Mouse (Mus musculus) splenic B cell, adult 2 months (primary cell): ENCODE results near the gene Scyl3.
A peak's percentile ranks its signal among the peaks of the same experiment; 100 is the strongest.

Experiments
- DNase-seq: peaks from one replicate; pipeline ENCODE4 v3.0.0-alpha.2; 2011; ENCODE audit warnings: low read depth, low spot score
- H3K27me3 ChIP-seq: 2 replicates; pipeline ENCODE4 v1.6.1; 2012; ENCODE audit warnings: mild to moderate bottlenecking, low read length, moderate library complexity, mixed read lengths; ENCODE audit not compliant: control insufficient read depth, poor library complexity, insufficient read depth, severe bottlenecking
- H3K36me3 ChIP-seq: 2 replicates; pipeline ENCODE4 v1.6.1; 2012; ENCODE audit warnings: mild to moderate bottlenecking, low read length, moderate library complexity, mixed read lengths; ENCODE audit not compliant: control insufficient read depth, poor library complexity, insufficient read depth, severe bottlenecking

The Scyl3 gene

GRCm38 (mm10) chr1:163928846-163929245, at the start of gene Scyl3:
Gene Scyl3, plus strand, starts transcription at chr1:163929100.
- DNase-seq = no peak
- Histone ChIP-seq H3K27me3 (no peaks in the 10 kb centered on the region), H3K36me3 (no peaks in the 10 kb centered on the region)

- DNase-seq = no peak
- H3K27me3 ChIP-seq = no peaks in the 10 kb centered on the region
- no peaks in the 10 kb centered on the region for H3K36me3 ChIP-seq
These were observed 39.3 kb upstream of the Scyl3 start for GRCm38 (mm10) chr1:163889629-163890028.

- no peaks in the 10 kb centered on the region for H3K36me3 ChIP-seq
- no peak for DNase-seq
These were observed 35.6 kb upstream of the Scyl3 start for GRCm38 (mm10) chr1:163893294-163893693.

GRCm38 (mm10) chr1:163893774-163894527, 34.9 kb upstream of the Scyl3 start:
- DNase-seq = no peak

More at GRCm38 (mm10) chr1:163893294-163893693, 35.6 kb upstream of the Scyl3 start:
- no peaks in the 10 kb centered on the region for H3K27me3 ChIP-seq

GRCm38 (mm10) chr1:163898291-163898764, 30.6 kb upstream of the Scyl3 start:
- no peak for DNase-seq
- Histone ChIP-seq H3K27me3 (no peaks in the 10 kb centered on the region), H3K36me3 (no peaks in the 10 kb centered on the region)

More at GRCm38 (mm10) chr1:163893774-163894527, 34.9 kb upstream of the Scyl3 start:
- H3K27me3 ChIP-seq = no peaks in the 10 kb centered on the region
- no peaks in the 10 kb centered on the region for H3K36me3 ChIP-seq

- Histone ChIP-seq H3K36me3 (no peaks in the 10 kb centered on the region), H3K27me3 (no peaks in the 10 kb centered on the region)
- peak; percentile 3 for DNase-seq
These were observed 29.3 kb upstream of the Scyl3 start for GRCm38 (mm10) chr1:163899575-163899974.

- no peaks in the 10 kb centered on the region for H3K27me3 ChIP-seq
- DNase-seq = no peak
- no peaks in the 10 kb centered on the region for H3K36me3 ChIP-seq
These were observed 28.7 kb upstream of the Scyl3 start for GRCm38 (mm10) chr1:163900168-163900567.

GRCm38 (mm10) chr1:163903411-163903810, 25.5 kb upstream of the Scyl3 start:
- H3K36me3 ChIP-seq = no peaks in the 10 kb centered on the region
- H3K27me3 ChIP-seq = no peaks in the 10 kb centered on the region
- DNase-seq = no peak

- H3K36me3 ChIP-seq = no peaks in the 10 kb centered on the region
- H3K27me3 ChIP-seq = no peaks in the 10 kb centered on the region
- DNase-seq = no peak
These were observed 21.7 kb upstream of the Scyl3 start for GRCm38 (mm10) chr1:163907007-163907811.

- no peaks in the 10 kb centered on the region for H3K27me3 ChIP-seq
- H3K36me3 ChIP-seq = no peaks in the 10 kb centered on the region
- no peak for DNase-seq
These were observed 20.5 kb upstream of the Scyl3 start for GRCm38 (mm10) chr1:163908389-163908788.

GRCm38 (mm10) chr1:163910343-163910742, 18.6 kb upstream of the Scyl3 start:
- Histone ChIP-seq H3K36me3 (no peaks in the 10 kb centered on the region), H3K27me3 (no peaks in the 10 kb centered on the region)
- DNase-seq = peak; percentile 75

- Histone ChIP-seq H3K36me3 (no peaks in the 10 kb centered on the region), H3K27me3 (no peaks in the 10 kb centered on the region)
- no peak for DNase-seq
These were observed 18.1 kb upstream of the Scyl3 start for GRCm38 (mm10) chr1:163910785-163911184.

- Histone ChIP-seq H3K27me3 (no peaks in the 10 kb centered on the region), H3K36me3 (no peaks in the 10 kb centered on the region)
- DNase-seq = no peak
These were observed 16.9 kb upstream of the Scyl3 start for GRCm38 (mm10) chr1:163911981-163912380.

- no peaks in the 10 kb centered on the region for H3K36me3 ChIP-seq
- no peak for DNase-seq
These were observed 11.3 kb upstream of the Scyl3 start for GRCm38 (mm10) chr1:163917349-163918160.

More at GRCm38 (mm10) chr1:163917349-163918160, 11.3 kb upstream of the Scyl3 start:
- no peaks in the 10 kb centered on the region for H3K27me3 ChIP-seq
